Mouse (Mus musculus): ENCODE measurements around the gene Wnt5a.

GRCm38 (mm10) chr14:28480866-28481265 is 23.7 kb upstream of the Wnt5a start:
- TF ChIP-seq CTCF (IDR thresholded peaks at IDR 0.05; ENCODE audit: extremely low read depth, insufficient read depth, insufficient read length, insufficient replicate concordance) (no peak), POLR2A (IDR thresholded peaks at IDR 0.05; ENCODE audit: low read depth, low read length) (no peak)

Measured in spleen, adult 2 months (tissue).